9 mouse cellular contexts compared by ENCODE assay signal in the genomic region with DNA sequence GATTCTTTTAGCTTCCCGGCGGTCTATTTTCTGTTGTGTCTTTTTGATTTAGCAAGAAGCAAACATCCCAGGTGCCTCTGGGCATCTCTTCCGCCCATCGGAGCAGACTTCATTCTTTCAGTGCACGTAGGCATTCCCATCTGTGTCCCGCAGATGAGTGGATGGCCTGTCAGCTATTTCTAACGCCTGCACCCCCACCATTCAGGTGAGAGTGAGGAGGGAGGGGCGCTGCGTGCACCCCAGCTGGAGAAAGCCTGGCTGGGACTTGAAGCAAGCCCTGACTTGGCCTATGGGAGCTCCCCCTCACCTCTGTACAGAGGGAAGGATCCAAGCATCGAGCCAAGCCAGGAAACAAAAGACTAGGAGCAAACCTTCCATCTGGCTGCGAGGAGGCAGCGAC. TPM values are rescaled to one million over a fixed set of nuclear protein-coding genes. Genes with fewer than 3 reads are reported as not detected.
DNase-seq lines count a peak whose midpoint lies in the region; ATAC-seq and TF ChIP-seq lines count a peak whose summit lies in the region.
"Had no signal": no experiment of that assay in that cellular context is flagged by ENCODE, and none has a peak within 500 bp of the region (broad histone marks: within the 10 kb centered on the region; RNA-seq: fewer than 3 reads in every experiment).

No protein-coding gene starts in this region.

- ATAC-seq in lung, embryonic 15.5 days (ENCODE audit: borderline replicate concordance, extremely low read depth, low FRiP score, low TSS enrichment) = no peak
- peak; percentile 26; the same call in 1 of the 2 replicates for ATAC-seq in forebrain, embryonic 13.5 days
- no peak for ATAC-seq in activated CD4-positive, CD25-positive, alpha-beta regulatory T cell, adult 4 months

- H3K4me1 ChIP-seq in lung, embryonic 15.5 days = peaks cover 54% of the 10 kb centered on the region
- H3K4me1 ChIP-seq in forebrain, embryonic 13.5 days = peaks cover 59% of the 10 kb centered on the region
- peaks cover 61% of the 10 kb centered on the region for H3K4me1 ChIP-seq in limb, embryonic 10.5 days
- H3K4me1 ChIP-seq in small intestine, adult 2 months (ENCODE audit: control insufficient read depth, insufficient read depth, insufficient read length, low read length) = peaks cover 28% of the 10 kb centered on the region
- peaks cover 16% of the 10 kb centered on the region for H3K4me1 ChIP-seq in thymus, adult 2 months (replicated peaks; ENCODE audit: control insufficient read depth, insufficient read depth, low read length)

- peak overlapping the region; percentile 15 for H3K9ac ChIP-seq in lung, embryonic 15.5 days
- H3K9ac ChIP-seq in forebrain, embryonic 13.5 days = peak overlapping the region; percentile 63

- TF ChIP-seq POLR2A in small intestine, adult 2 months (IDR thresholded peaks at IDR 0.05; ENCODE audit: low read depth, low read length) = no peak
- no peak for TF ChIP-seq POLR2A in thymus, adult 2 months (IDR thresholded peaks at IDR 0.05; ENCODE audit: control insufficient read depth, extremely low read depth, insufficient read depth, low read length, poor library complexity)

- no peaks in the 10 kb centered on the region for H3K27me3 ChIP-seq in lung, embryonic 15.5 days
- H3K27me3 ChIP-seq in forebrain, embryonic 13.5 days = 0 out of 2 replicates have a peak, but pooled peaks cover 9% of the 10 kb centered on the region
- no peaks in the 10 kb centered on the region for H3K27me3 ChIP-seq in limb, embryonic 10.5 days (ENCODE audit: low read depth, poor library complexity, severe bottlenecking)
- H3K27me3 ChIP-seq in small intestine, adult 2 months (ENCODE audit: control insufficient read depth, insufficient read depth, low read length) = no peaks in the 10 kb centered on the region
- H3K27me3 ChIP-seq in thymus, adult 2 months (ENCODE audit: control insufficient read depth, insufficient read depth, low read length) = peaks cover 14% of the 10 kb centered on the region

- no peak overlapping the region for H3K4me3 ChIP-seq in lung, embryonic 15.5 days
- H3K4me3 ChIP-seq in forebrain, embryonic 13.5 days = peak overlapping the region; percentile 24
- peak overlapping the region; percentile 36 for H3K4me3 ChIP-seq in limb, embryonic 10.5 days
- H3K4me3 ChIP-seq in small intestine, adult 2 months (ENCODE audit: low read depth, low read length) = peak overlapping the region; percentile 5; the same call in 1 of the 2 replicates
- H3K4me3 ChIP-seq in thymus, adult 2 months (ENCODE audit: control insufficient read depth, insufficient read depth, low read length) = no peak overlapping the region
- H3K4me3 ChIP-seq: myocyte had no signal

- no peak for DNase-seq in lung, postnatal 4 days
- peak; percentile 52 for DNase-seq in limb, embryonic 10.5 days (ENCODE audit: low spot score)
- DNase-seq in thymus, adult 2 months = no peak
- no peak for DNase-seq in kidney, adult 11 months

- H3K9me3 ChIP-seq in lung, embryonic 15.5 days = no peaks in the 10 kb centered on the region
- peaks cover 5% of the 10 kb centered on the region for H3K9me3 ChIP-seq in forebrain, embryonic 13.5 days (replicated peaks)
- no peaks in the 10 kb centered on the region for H3K9me3 ChIP-seq in limb, embryonic 10.5 days (replicated peaks)

- no peak for TF ChIP-seq CTCF in small intestine, adult 2 months (IDR thresholded peaks at IDR 0.05; ENCODE audit: extremely low read depth, insufficient read length, insufficient replicate concordance, low read depth, low read length)
- no peak for TF ChIP-seq CTCF in thymus, adult 2 months (IDR thresholded peaks at IDR 0.05; ENCODE audit: borderline replicate concordance, control insufficient read depth, extremely low read depth, insufficient read depth, low read length, poor library complexity)

- 26% methylated on average over 12 of the region's 12 CpGs for WGBS in lung, embryonic 15.5 days
- WGBS in forebrain, embryonic 13.5 days = 4% methylated on average over 12 of the region's 12 CpGs
- WGBS in limb, embryonic 10.5 days = 3% methylated on average over 12 of the region's 12 CpGs
- WGBS in small intestine, adult 2 months = 35% methylated on average over 12 of the region's 12 CpGs
- WGBS in thymus, adult 2 months = 75% methylated on average over 12 of the region's 12 CpGs

- H3K4me2 ChIP-seq in lung, embryonic 15.5 days = peak overlapping the region; percentile 21; the same call in 1 of the 2 replicates
- H3K4me2 ChIP-seq in forebrain, embryonic 13.5 days = peak overlapping the region; percentile 55

- H3K27ac ChIP-seq in lung, embryonic 15.5 days = peak overlapping the region; percentile 64; the same call in 1 of the 2 replicates
- peak overlapping the region; percentile 69 for H3K27ac ChIP-seq in forebrain, embryonic 13.5 days
- peak overlapping the region; percentile 84 for H3K27ac ChIP-seq in limb, embryonic 10.5 days
- no peak overlapping the region for H3K27ac ChIP-seq in small intestine, adult 2 months (ENCODE audit: insufficient read depth, low read depth, low read length)
- no peak overlapping the region for H3K27ac ChIP-seq in thymus, adult 2 months (ENCODE audit: control insufficient read depth, insufficient read depth, low read length)

- no peaks in the 10 kb centered on the region for H3K36me3 ChIP-seq in lung, embryonic 15.5 days
- peaks cover 5% of the 10 kb centered on the region; the same call in 1 of the 2 replicates for H3K36me3 ChIP-seq in forebrain, embryonic 13.5 days (ENCODE audit: poor library complexity, severe bottlenecking)
- peaks cover 14% of the 10 kb centered on the region; the same call in 1 of the 2 replicates for H3K36me3 ChIP-seq in limb, embryonic 10.5 days
- H3K36me3 ChIP-seq in small intestine, adult 2 months (ENCODE audit: control insufficient read depth, insufficient read depth, low read length) = no peaks in the 10 kb centered on the region; the same call in 1 of the 2 replicates
- H3K36me3 ChIP-seq in thymus, adult 2 months (ENCODE audit: control insufficient read depth, insufficient read depth, low read length) = no peaks in the 10 kb centered on the region

RNA-seq across cellular contexts. Expression of a gene that starts 5.4 kb away (rescaled TPM):
- polyA plus RNA-seq in lung, embryonic 15.5 days (2015; fragmentation: Nextera tagmentation; extraction: Ambion mirVana) = 10.0 and 11.4 TPM in 2 replicates
- 10.3 and 11.3 TPM in 2 replicates for polyA plus RNA-seq in forebrain, embryonic 13.5 days (2015; fragmentation: Nextera tagmentation; extraction: Ambion mirVana)
- 6.5 and 6.9 TPM in 2 replicates for polyA plus RNA-seq in limb, embryonic 10.5 days (2016; fragmentation: Nextera tagmentation; extraction: Ambion mirVana)
- polyA plus RNA-seq in small intestine, adult 2 months (2012; rRNA removed) = 6.4 and 12.0 TPM in 2 replicates
- under 1 TPM in 1 of 2 experiments, not detected in 1; 0.11 TPM for polyA plus RNA-seq in activated CD4-positive, CD25-positive, alpha-beta regulatory T cell, adult 4 months (2017; shearing (Covaris generic))
- 3.1 and 3.7 TPM in 2 replicates for polyA plus RNA-seq in thymus, adult 2 months (2012; rRNA removed)

RNA-seq across cellular contexts. Expression of a gene that starts 18.2 kb away (rescaled TPM):
- polyA plus RNA-seq in lung, embryonic 15.5 days (2015; fragmentation: Nextera tagmentation; extraction: Ambion mirVana) = 66.8 and 68.4 TPM in 2 replicates
- 137 and 149 TPM in 2 replicates for polyA plus RNA-seq in forebrain, embryonic 13.5 days (2015; fragmentation: Nextera tagmentation; extraction: Ambion mirVana)
- polyA plus RNA-seq in limb, embryonic 10.5 days (2016; fragmentation: Nextera tagmentation; extraction: Ambion mirVana) = 63.9 and 78.3 TPM in 2 replicates
- 2.5 and 3.9 TPM in 2 replicates for polyA plus RNA-seq in small intestine, adult 2 months (2012; rRNA removed)
- polyA plus RNA-seq in activated CD4-positive, CD25-positive, alpha-beta regulatory T cell, adult 4 months (2017; shearing (Covaris generic)) = 10 to 100 TPM; 23.8 to 28.2 TPM
- polyA plus RNA-seq in thymus, adult 2 months (2012; rRNA removed) = 10.3 and 11.9 TPM in 2 replicates

Comparison
In these comparisons a context has a peak if more than half of its experiments do, and no peak if none do; other contexts are left out.
1. H3K27ac ChIP-seq: peak in lung, embryonic 15.5 days (single experiment), forebrain, embryonic 13.5 days (single experiment) and limb, embryonic 10.5 days (single experiment); none in small intestine, adult 2 months (single experiment) and thymus, adult 2 months (single experiment).
2. H3K4me3 ChIP-seq: peak in forebrain, embryonic 13.5 days (single experiment), limb, embryonic 10.5 days (single experiment) and small intestine, adult 2 months (single experiment); none in lung, embryonic 15.5 days (single experiment) and thymus, adult 2 months (single experiment).